Mouse (Mus musculus): ENCODE measurements at regions not wholly inside any gene's neighbourhood (a gene's known extent, or its start where the extent isn't known, plus 50 kb on each side); places are given as distances from the start of the nearest gene placed in this dataset.

GRCm38 (mm10) chr2:124975106-124975505 is 92.8 kb upstream of the Slc24a5 start:
- 0 out of 2 replicates have a peak, but pooled peaks cover 2% of the 10 kb centered on the region for H3K4me1 ChIP-seq
- H3K27me3 ChIP-seq: no peaks in the 10 kb centered on the region
- no peak for ATAC-seq (replicated peaks)
- H3K36me3 ChIP-seq: no peaks in the 10 kb centered on the region
- H3K9ac ChIP-seq (replicated peaks): no peak overlapping the region
- H3K27ac ChIP-seq (replicated peaks): no peak overlapping the region
- H3K4me2 ChIP-seq (replicated peaks): no peak overlapping the region
- H3K9me3 ChIP-seq: no peaks in the 10 kb centered on the region
- 57% methylated on average over 3 of the region's 3 CpGs for WGBS
- no peak overlapping the region for H3K4me3 ChIP-seq

DNA sequence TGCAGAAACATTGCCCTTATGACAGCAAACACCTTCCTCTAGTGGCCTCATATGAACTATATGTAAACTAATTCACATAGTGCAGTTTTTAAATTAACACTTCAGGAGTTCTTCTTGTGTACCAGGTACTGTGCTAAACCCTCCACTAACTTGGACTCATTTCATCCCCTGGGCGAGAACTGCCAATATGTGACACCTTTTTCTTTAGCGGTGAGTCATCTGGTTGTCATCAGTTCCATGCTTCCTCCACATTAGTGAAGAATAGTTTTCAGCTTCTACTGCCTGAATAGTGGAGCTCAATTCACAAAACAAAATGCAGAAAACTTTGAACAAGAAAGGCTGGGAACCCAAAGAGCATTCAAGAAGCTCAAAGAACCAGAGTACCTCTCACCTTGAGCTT is 76.9 kb upstream of the Slc24a5 start:
- Histone ChIP-seq H3K36me3 (no peaks in the 10 kb centered on the region), H3K27ac (replicated peaks) (no peak overlapping the region), H3K4me3 (no peak overlapping the region), H3K9ac (replicated peaks) (no peak overlapping the region), H3K9me3 (no peaks in the 10 kb centered on the region), H3K27me3 (no peaks in the 10 kb centered on the region), H3K4me1 (no peaks in the 10 kb centered on the region), H3K4me2 (replicated peaks) (no peak overlapping the region)
- no peak for ATAC-seq (replicated peaks)
- WGBS: 90% methylated on average over 2 of the region's 2 CpGs

GRCm38 (mm10) chr2:125015007-125015406 is 52.9 kb upstream of the Slc24a5 start:
- no peak overlapping the region for H3K4me3 ChIP-seq
- no peak for ATAC-seq (replicated peaks)
- no peak overlapping the region for H3K9ac ChIP-seq (replicated peaks)
- no peaks in the 10 kb centered on the region for H3K4me1 ChIP-seq
- H3K4me2 ChIP-seq (replicated peaks): no peak overlapping the region
- no peaks in the 10 kb centered on the region for H3K9me3 ChIP-seq
- no peak overlapping the region for H3K27ac ChIP-seq (replicated peaks)
- no peaks in the 10 kb centered on the region for H3K27me3 ChIP-seq
- H3K36me3 ChIP-seq: no peaks in the 10 kb centered on the region
- WGBS: 86% methylated on average over 1 of the region's 1 CpGs

DNA sequence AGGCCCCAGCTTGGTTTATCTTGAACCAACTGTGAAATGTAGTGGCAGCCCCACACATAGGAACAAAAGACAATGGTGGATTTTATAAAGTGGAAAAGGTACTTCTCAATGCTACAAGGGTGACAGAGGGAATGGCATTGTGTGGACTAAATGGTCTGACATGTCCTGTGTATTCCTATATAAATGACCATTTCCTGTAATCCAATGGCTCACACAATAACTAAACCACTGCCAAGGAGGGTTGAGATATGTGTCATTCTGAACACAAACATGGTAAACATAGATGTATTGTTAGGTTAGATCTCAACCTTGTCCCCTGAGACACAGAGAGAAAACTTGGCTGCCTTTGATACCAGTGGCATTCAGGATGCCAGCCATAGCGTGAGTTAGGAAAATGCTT is 51.0 kb upstream of the Slc24a5 start:
- Histone ChIP-seq H3K36me3 (no peaks in the 10 kb centered on the region), H3K4me3 (no peak overlapping the region), H3K9me3 (no peaks in the 10 kb centered on the region), H3K4me1 (no peaks in the 10 kb centered on the region), H3K9ac (replicated peaks) (no peak overlapping the region), H3K27me3 (no peaks in the 10 kb centered on the region), H3K27ac (replicated peaks) (no peak overlapping the region), H3K4me2 (replicated peaks) (no peak overlapping the region)
- 92% methylated on average over 1 of the region's 1 CpGs for WGBS
- ATAC-seq (replicated peaks): no peak

All from forebrain, embryonic 15.5 days (tissue).